Mouse (Mus musculus) forebrain, embryonic 11.5 days (tissue): Measurements from ENCODE around the gene Ppp1r3f. TPM values are rescaled to one million over a fixed set of nuclear protein-coding genes. Genes with fewer than 3 reads are reported as not detected.

ENCODE experiments used
- ATAC-seq: fragments of 200-750 bp; cut with Nextera tagmentation; replicated peaks from 2 replicates; pipeline ENCODE4 v1.8.0; 2017; ENCODE audit warnings: moderate TSS enrichment; ENCODE audit not compliant: low FRiP score
- DNase-seq: peaks from one replicate; pipeline ENCODE4 v3.0.0-alpha.2; 2017; ENCODE audit warnings: low spot score
- H3K27ac ChIP-seq: fragments of 300-500 bp; sonication (generic); 2 replicates; pipeline ENCODE4 v1.5.1; 2014; ENCODE audit warnings: low read depth, low read length
- H3K27me3 ChIP-seq: fragments of 300-500 bp; sonication (generic); 2 replicates; pipeline ENCODE4 v1.6.1; 2014; ENCODE audit warnings: mild to moderate bottlenecking, low read length, mixed read lengths; ENCODE audit not compliant: control insufficient read depth, insufficient read depth
- H3K36me3 ChIP-seq: fragments of 300-500 bp; sonication (generic); 2 replicates; pipeline ENCODE4 v1.6.1; 2014; ENCODE audit warnings: mild to moderate bottlenecking, low read length, moderate library complexity, mixed read lengths; ENCODE audit not compliant: control insufficient read depth, insufficient read depth
- H3K4me1 ChIP-seq: fragments of 300-500 bp; sonication (generic); replicated peaks from 2 replicates; pipeline ENCODE4 v1.6.1; 2014; ENCODE audit warnings: low read length, mixed read lengths; ENCODE audit not compliant: control insufficient read depth, insufficient read depth
- H3K4me2 ChIP-seq: fragments of 300-500 bp; sonication (generic); 2 replicates; pipeline ENCODE4 v1.6.1; 2014; ENCODE audit warnings: low read depth, mild to moderate bottlenecking, low read length, moderate library complexity, mixed read lengths; ENCODE audit not compliant: severe bottlenecking
- H3K4me3 ChIP-seq: fragments of 300-500 bp; sonication (generic); 2 replicates; pipeline ENCODE4 v1.5.1; 2014; ENCODE audit warnings: low read depth, low read length
- H3K9ac ChIP-seq: fragments of 300-500 bp; sonication (generic); 2 replicates; pipeline ENCODE4 v1.6.1; 2014; ENCODE audit warnings: low read length
- H3K9me3 ChIP-seq: fragments of 300-500 bp; sonication (generic); 2 replicates; pipeline ENCODE4 v1.6.1; 2016; ENCODE audit warnings: low read length, mixed read lengths; ENCODE audit not compliant: control insufficient read depth
- WGBS: fragments of 180-500 bp; shearing (Covaris S2); extraction: QIAGEN DNeasy Blood & Tissue Kit; methylation state at CpG from one replicate; pipeline ENCODE4 v1.1.7; 2014; 5-methylcytosine and 5-hydroxymethylcytosine counted together
- polyA plus RNA-seq: library from polyadenylated mRNA; unstranded; fragments of >200 nt; fragmentation: Nextera tagmentation; extraction: Ambion mirVana; gene quantifications from 2 replicates; pipeline ENCODE4 v1.2.1, GENCODE M21; 2014

Ppp1r3f gene
- polyA plus RNA-seq, 1 experiment from 2014 or later: 3.3 TPM

- no peaks in the 10 kb centered on the region for H3K36me3 ChIP-seq
- H3K9ac ChIP-seq: no peak overlapping the region
- 70% methylated on average over 7 of the region's 7 CpGs for WGBS
- H3K4me1 ChIP-seq: peaks cover 5% of the 10 kb centered on the region
- no peak overlapping the region for H3K4me2 ChIP-seq
- no peak for DNase-seq
- H3K27me3 ChIP-seq: no peaks in the 10 kb centered on the region
- no peaks in the 10 kb centered on the region for H3K9me3 ChIP-seq
- no peak for ATAC-seq
- H3K4me3 ChIP-seq: no peak overlapping the region
- no peak overlapping the region for H3K27ac ChIP-seq
Measured at GRCm38 (mm10) chrX:7570481-7571175, 3.5 kb downstream of the Ppp1r3f start.

- H3K9me3 ChIP-seq: no peaks in the 10 kb centered on the region
- H3K4me3 ChIP-seq: no peak overlapping the region
- no peak overlapping the region for H3K9ac ChIP-seq
- DNase-seq (no peak), ATAC-seq (no peak)
- no peaks in the 10 kb centered on the region for H3K36me3 ChIP-seq
- H3K27ac ChIP-seq: no peak overlapping the region
- 81% methylated on average over 9 of the region's 9 CpGs for WGBS
- H3K4me1 ChIP-seq: no peaks in the 10 kb centered on the region; the same call in 1 of the 2 replicates
- no peaks in the 10 kb centered on the region for H3K27me3 ChIP-seq
- no peak overlapping the region for H3K4me2 ChIP-seq
Measured at GRCm38 (mm10) chrX:7567491-7567890, 6.6 kb downstream of the Ppp1r3f start.

- Histone ChIP-seq H3K4me3 (no peak overlapping the region), H3K4me2 (no peak overlapping the region), H3K27me3 (no peaks in the 10 kb centered on the region), H3K9me3 (no peaks in the 10 kb centered on the region), H3K36me3 (no peaks in the 10 kb centered on the region), H3K9ac (no peak overlapping the region), H3K27ac (no peak overlapping the region), H3K4me1 (no peaks in the 10 kb centered on the region)
- WGBS: 88% methylated on average over 6 of the region's 6 CpGs
- DNase-seq (no peak), ATAC-seq (no peak)
Measured at GRCm38 (mm10) chrX:7566352-7566751, 7.7 kb downstream of the Ppp1r3f start.

- no peak for ATAC-seq
- H3K27ac ChIP-seq: no peak overlapping the region
- no peak overlapping the region for H3K4me3 ChIP-seq
- no peak for DNase-seq
- WGBS: 19% methylated on average over 2 of the region's 2 CpGs
- no peak overlapping the region for H3K9ac ChIP-seq
- H3K36me3 ChIP-seq: no peaks in the 10 kb centered on the region
- no peaks in the 10 kb centered on the region for H3K9me3 ChIP-seq
- H3K4me1 ChIP-seq: no peaks in the 10 kb centered on the region
- H3K27me3 ChIP-seq: no peaks in the 10 kb centered on the region
- no peak overlapping the region for H3K4me2 ChIP-seq
Measured at GRCm38 (mm10) chrX:7563076-7563475, 11.0 kb downstream of the Ppp1r3f start.

GRCm38 (mm10) chrX:7553474-7553873 lies 20.6 kb downstream of the Ppp1r3f start:
- Histone ChIP-seq H3K36me3 (no peaks in the 10 kb centered on the region), H3K4me1 (no peaks in the 10 kb centered on the region), H3K9me3 (no peaks in the 10 kb centered on the region), H3K4me2 (no peak overlapping the region), H3K27ac (no peak overlapping the region), H3K27me3 (no peaks in the 10 kb centered on the region), H3K9ac (no peak overlapping the region), H3K4me3 (no peak overlapping the region)
- ATAC-seq: no peak
- DNase-seq: no peak
- 90% methylated on average over 4 of the region's 4 CpGs for WGBS

GRCm38 (mm10) chrX:7524961-7525360 lies 49.1 kb downstream of the Ppp1r3f start:
- ATAC-seq (no peak; the same call in 1 of the 2 replicates), DNase-seq (no peak)
- Histone ChIP-seq H3K9me3 (no peaks in the 10 kb centered on the region), H3K4me1 (no peaks in the 10 kb centered on the region), H3K36me3 (no peaks in the 10 kb centered on the region), H3K9ac (no peak overlapping the region), H3K4me3 (no peak overlapping the region), H3K4me2 (no peak overlapping the region), H3K27me3 (no peaks in the 10 kb centered on the region), H3K27ac (peak overlapping the region; percentile 42; the same call in 1 of the 2 replicates)
- 23% methylated on average over 3 of the region's 3 CpGs for WGBS

Other genes starting within 250 kb of the Ppp1r3f start
- gene Usp27x, start 198.5 kb downstream of the Ppp1r3f start, polyA plus RNA-seq: 0.52 and 0.57 TPM in 2 replicates
- gene Foxp3, start 639 bp downstream of the Ppp1r3f start, polyA plus RNA-seq: not detected in 2 replicates
- 33.4 and 33.6 TPM in 2 replicates for gene Ccdc22, start 31.2 kb upstream of the Ppp1r3f start, polyA plus RNA-seq
- gene Cacna1f, start 32.8 kb upstream of the Ppp1r3f start, polyA plus RNA-seq: not detected in 2 replicates
- gene Syp, start 64.2 kb upstream of the Ppp1r3f start, polyA plus RNA-seq: 12.3 and 12.6 TPM in 2 replicates
- 2.6 and 2.9 TPM in 2 replicates for gene Prickle3, start 83.0 kb upstream of the Ppp1r3f start, polyA plus RNA-seq
- 54.0 and 64.5 TPM in 2 replicates for gene Plp2, start 97.1 kb upstream of the Ppp1r3f start, polyA plus RNA-seq
- gene Magix, start 107.0 kb upstream of the Ppp1r3f start, polyA plus RNA-seq: 0.47 TPM in 1 of 2 replicates, not detected in the other
- gene Gpkow, start 122.8 kb upstream of the Ppp1r3f start, polyA plus RNA-seq: 44.6 and 47.0 TPM in 2 replicates
- 14.2 and 17.2 TPM in 2 replicates for gene Wdr45, start 140.1 kb upstream of the Ppp1r3f start, polyA plus RNA-seq
- 0.55 TPM in 1 of 2 replicates, not detected in the other for gene Gm45208, start 148.0 kb upstream of the Ppp1r3f start, polyA plus RNA-seq
- gene Praf2, start 154.2 kb upstream of the Ppp1r3f start, polyA plus RNA-seq: 88.7 and 94.0 TPM in 2 replicates
- gene Ccdc120, start 176.6 kb upstream of the Ppp1r3f start, polyA plus RNA-seq: 22.8 and 27.8 TPM in 2 replicates
- gene Tfe3, start 188.3 kb upstream of the Ppp1r3f start, polyA plus RNA-seq: 23.6 and 24.8 TPM in 2 replicates
- gene Gripap1, start 215.5 kb upstream of the Ppp1r3f start, polyA plus RNA-seq: 56.2 and 57.2 TPM in 2 replicates
- 1.2 and 1.4 TPM in 2 replicates for gene Kcnd1, start 248.0 kb upstream of the Ppp1r3f start, polyA plus RNA-seq